Mouse (Mus musculus): ENCODE results near the gene Pmm2.

DNA sequence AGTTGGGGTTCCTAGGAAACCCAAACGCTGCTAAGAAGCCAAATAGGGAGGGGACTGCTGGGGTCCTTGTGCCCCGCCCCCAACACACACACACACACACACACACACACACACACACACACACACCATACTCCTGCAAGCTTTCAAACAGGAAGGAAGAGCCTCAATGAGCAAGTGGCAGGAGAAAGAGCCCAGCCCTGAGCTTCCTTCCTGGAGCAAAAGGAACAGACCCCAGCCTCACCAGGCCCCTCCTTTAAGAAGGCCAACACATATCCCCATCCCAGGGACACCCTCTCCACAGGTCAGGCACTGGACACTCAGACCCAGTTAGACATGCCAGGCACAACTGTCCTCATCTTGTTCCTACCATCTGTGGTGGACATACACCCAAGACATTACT is 25.5 kb downstream of the Pmm2 start:
- TF ChIP-seq POLR2A (IDR thresholded peaks at IDR 0.05; ENCODE audit: insufficient read depth, low read length) (no peak), CTCF (IDR thresholded peaks at IDR 0.05; ENCODE audit: low read depth, low read length) (no peak)
